Mouse (Mus musculus): ENCODE results near the gene Snx11.

- TF ChIP-seq POLR2A (IDR thresholded peaks at IDR 0.05; ENCODE audit: low read depth, low read length) = no peak
- TF ChIP-seq CTCF (IDR thresholded peaks at IDR 0.05; ENCODE audit: extremely low read depth, insufficient read depth, insufficient read length, insufficient replicate concordance) = no peak
Observed at GRCm38 (mm10) chr11:96767096-96767495, 10.3 kb downstream of the Snx11 start.

All from spleen, adult 2 months (tissue).